Mouse (Mus musculus): ENCODE results near the gene Smdt1.

DNA sequence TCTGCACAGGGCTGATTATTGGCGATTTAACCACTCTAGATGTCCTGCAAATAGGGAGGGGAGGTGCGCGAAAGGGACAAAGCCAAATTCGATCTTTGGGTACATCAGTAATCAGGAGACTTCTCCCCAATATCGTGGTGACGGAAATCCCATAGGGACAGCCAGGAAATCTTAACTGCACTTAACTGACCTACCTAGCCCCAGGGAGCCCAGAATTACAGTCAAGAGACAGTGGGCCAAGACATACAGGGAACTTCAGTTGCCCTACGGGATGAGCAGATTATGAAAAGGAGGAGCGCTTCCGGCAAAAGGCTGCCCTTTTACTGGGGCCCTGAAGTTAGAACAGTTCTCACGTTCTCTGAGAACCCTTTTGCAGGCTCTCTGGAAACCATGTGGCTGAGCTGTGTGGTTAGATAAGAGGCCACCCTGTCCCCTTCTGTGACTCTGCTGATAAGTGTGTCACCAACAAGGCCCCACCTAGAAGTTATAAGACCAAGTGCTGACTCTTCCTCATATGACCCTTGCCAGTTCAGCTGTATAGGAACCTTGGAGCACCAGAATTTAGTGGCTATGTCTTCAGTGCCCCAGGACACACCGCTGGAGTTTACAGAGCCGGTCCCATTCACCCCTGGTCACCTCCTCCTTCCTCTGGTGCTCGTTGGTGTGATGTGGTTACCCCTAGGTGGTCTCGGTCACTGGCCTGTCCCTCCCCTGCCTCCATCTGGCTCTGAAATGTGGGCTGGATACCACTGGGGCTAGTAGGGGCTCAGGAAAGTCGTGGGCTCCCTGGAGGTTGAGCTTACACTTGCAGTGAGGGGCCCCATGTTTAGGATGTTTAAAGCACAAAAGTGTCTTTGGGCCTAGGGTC is 3.1 kb downstream of the Smdt1 start:
- no peak for TF ChIP-seq POLR2A (IDR thresholded peaks at IDR 0.05; ENCODE audit: borderline replicate concordance, extremely low read depth, low read depth, low read length)
- TF ChIP-seq CTCF (IDR thresholded peaks at IDR 0.05; ENCODE audit: insufficient read depth, low read length): no peak
